Mouse (Mus musculus): Measurements from ENCODE around the gene Zfp1.

DNA sequence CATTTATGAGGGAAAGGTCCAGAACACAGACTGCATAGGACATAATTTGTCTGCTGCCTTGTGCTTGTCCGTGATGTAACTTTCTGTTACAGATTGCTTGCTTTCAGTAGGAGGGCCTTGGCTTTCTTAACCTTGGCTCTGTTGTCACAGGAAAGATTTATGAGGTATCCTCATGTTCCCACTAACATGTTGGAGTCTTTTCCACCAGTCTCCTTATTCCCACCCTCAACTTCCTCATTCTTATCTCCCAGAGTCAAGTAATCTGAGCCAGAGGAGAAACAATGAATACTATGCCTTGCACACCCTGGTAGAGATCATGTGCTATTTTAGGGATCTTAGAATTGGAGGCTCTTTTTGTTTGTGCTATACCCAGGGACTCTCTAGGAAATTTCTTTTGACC lies 45.9 kb upstream of the Zfp1 start:
- TF ChIP-seq POLR2A (IDR thresholded peaks at IDR 0.05; ENCODE audit: control insufficient read depth, extremely low read depth, insufficient read depth, low read length, poor library complexity) = no peak
- no peak for TF ChIP-seq CTCF (IDR thresholded peaks at IDR 0.05; ENCODE audit: borderline replicate concordance, control insufficient read depth, extremely low read depth, insufficient read depth, low read length, poor library complexity)
